Mouse (Mus musculus): ENCODE measurements around the gene Dis3l2.

Gene Dis3l2

DNA sequence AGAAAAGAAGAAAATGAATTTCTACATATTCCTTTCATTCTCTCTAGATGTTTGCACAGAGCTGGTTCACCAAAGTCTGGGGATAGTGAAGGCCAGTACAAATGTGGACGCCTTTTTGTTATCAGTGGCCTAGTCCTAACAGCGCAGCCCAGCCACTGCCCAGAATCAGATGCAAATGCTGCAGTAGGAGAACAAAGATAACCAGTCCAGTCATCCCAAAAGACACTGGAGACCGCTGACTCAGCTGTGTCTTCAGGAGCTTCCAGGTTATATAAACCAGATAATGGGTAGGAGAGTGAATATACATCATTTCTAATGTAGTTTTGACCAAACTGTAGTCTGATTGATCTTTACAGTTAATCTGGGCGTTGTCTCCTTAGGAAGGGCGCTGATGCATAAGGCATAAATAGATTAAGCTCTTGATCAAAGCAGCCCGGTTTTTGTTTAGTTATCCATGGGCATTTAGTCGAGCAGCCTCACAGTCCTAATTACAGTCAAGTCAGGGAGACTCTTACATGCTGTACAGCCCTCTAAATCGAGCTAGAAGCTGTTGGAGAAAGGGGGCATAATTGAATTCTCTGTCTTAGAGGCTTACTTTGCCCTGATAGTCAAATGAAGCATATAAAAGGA, 212.9 kb downstream of the Dis3l2 start:
- no peak for DNase-seq (ENCODE audit: low spot score in 2 of 2)

DNA sequence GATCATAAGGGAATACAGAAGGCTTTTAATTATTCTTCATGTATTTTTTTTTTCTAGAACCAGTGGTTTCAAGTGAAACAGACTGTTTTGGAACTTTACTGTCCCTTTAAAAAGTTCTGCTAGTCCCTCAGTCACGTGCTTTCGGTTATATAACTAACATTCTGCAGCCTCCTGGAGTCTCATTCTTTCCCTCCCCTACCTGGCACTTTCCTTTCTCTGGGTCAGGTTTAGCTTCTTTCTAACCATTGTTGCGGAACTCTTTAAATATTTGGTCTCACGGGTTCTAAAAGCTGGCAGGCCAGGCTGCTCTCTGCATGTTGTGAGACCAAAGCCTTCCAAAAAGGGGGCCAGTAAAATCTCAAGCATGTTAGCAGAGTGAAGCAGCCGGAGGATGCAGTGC, 222.2 kb downstream of the Dis3l2 start:
- no peak for DNase-seq (ENCODE audit: low spot score in 2 of 2)

DNA sequence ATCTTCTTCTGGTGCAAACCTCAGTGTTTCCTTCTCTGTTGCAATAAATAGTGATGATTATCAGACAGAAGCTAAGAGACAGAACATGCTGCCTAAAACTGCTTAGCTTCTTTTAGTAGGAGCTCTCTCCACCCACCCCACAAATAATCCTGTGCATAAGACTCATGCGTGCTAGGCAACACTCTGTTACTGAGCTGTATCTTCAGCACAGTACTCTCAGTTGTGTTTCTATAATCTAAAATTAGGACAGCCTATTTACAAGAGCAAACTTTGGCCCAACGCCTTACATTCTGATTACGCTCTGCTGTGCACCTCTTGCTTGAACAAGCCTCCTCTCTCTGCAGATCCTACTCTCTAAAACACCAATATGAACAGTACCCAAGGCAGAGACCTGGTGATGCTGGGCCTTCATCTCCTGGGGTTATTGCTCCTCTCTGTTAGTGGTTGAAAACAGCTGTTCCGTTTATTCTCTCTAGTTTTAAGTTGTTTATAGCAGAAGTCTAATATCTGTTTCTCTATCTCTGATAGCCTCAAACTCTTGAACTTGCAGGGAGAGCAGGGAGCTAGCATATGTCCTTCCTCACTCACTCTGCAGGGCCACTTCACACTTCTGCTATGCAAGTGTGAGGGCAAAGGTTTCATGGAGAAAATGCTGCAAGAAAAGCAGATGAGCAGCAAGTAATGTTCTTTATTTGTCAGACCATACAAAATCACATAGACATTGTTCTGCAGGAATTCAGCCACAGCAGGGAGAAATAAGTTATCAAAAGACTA, 228.2 kb downstream of the Dis3l2 start:
- peak in 1 of 2 experiments; percentile 35 for DNase-seq (ENCODE audit: low spot score in 2 of 2)

DNA sequence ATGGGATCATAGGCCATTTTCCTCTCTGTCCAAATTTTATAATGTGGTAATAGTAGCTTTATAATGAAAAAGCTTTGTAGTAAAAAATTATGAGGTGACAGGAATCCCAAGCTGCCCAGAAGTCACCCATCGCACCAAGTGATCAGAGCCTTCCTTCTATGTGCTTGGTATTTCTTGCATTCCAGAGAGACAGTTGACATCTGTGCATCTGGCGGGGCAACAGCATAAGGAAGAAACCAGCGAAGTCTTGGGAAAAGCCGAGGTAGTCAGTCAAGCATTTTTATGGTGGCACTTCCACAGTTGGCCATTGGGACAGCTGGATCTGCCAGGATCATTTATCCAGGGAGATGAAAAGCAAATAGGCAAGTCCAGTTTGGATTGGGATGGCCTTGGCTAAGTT, 229.2 kb downstream of the Dis3l2 start:
- DNase-seq (ENCODE audit: low spot score in 2 of 2): no peak

DNA sequence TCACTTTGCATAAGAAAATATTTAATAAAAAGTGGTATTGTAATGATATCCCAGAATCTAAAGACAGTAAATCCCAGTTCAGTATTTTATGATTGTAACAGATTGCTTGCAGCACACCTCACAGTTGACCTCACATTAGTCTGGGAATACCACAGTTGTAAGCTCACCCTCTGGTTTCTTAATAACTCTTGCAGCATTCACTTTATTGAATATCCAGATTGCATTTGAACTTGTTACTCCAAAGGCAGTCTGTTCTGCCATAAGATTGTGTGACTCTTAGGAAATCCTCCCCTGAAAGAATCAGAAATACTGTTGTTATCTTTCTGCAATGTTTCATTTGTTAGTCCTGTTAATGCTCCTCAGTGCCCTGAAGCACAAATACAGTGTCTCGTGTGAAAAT, 230.0 kb downstream of the Dis3l2 start:
- DNase-seq (ENCODE audit: low spot score in 2 of 2): no peak

DNA sequence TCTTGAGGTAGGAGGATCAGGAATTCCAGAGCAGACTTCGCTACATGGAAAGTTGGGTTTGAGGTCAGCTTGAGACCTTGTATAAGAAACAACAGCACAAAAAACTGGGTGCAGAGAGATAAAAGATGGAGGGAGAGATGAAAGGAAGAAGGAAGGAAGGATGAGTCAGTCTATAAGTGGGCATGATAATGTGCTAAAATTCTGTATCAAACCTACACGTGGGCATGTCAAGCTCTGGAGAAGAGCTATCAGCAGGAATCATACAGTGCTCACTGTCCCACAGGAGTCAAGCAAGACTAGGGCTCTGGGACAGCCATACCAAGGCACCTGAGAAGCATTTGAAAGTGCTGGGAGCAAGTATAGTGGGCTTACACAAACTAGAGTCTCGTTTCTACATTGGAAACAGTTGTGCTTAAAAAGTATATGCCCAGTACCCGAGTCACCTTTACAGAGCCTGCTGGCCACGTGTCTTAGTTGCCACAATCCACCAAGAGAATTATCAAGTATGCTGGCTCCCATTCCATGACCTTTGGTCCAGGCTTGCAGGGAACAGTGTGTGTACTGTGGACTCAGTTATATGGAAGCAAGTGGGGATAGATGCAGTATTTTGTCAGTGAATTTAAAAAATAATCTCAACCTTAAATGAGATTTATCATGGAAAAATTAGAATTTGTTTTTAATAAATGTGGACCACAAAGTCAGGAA, 248.0 kb downstream of the Dis3l2 start:
- no peak for DNase-seq (ENCODE audit: low spot score in 2 of 2)

DNA sequence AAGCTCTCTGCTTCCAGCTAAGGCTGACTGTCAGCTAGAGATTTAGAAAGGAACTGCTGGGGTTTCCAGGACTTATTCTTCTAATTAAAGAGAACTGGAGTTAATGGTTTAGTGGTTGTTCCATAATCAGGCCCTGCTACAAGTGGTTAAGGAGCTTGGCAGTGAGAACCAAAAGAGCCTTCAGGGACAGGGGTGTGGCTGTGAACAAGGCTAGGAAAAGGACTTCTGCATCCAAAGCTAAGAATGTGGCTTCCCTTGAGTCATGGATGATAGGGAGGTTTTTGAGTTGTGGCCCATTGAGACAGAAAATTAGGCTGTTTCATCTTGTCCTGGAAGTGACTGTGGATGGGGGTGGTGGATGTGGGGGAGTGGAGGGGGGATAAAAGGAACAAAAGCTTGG, 252.2 kb downstream of the Dis3l2 start:
- DNase-seq (ENCODE audit: low spot score in 2 of 2): no peak

DNA sequence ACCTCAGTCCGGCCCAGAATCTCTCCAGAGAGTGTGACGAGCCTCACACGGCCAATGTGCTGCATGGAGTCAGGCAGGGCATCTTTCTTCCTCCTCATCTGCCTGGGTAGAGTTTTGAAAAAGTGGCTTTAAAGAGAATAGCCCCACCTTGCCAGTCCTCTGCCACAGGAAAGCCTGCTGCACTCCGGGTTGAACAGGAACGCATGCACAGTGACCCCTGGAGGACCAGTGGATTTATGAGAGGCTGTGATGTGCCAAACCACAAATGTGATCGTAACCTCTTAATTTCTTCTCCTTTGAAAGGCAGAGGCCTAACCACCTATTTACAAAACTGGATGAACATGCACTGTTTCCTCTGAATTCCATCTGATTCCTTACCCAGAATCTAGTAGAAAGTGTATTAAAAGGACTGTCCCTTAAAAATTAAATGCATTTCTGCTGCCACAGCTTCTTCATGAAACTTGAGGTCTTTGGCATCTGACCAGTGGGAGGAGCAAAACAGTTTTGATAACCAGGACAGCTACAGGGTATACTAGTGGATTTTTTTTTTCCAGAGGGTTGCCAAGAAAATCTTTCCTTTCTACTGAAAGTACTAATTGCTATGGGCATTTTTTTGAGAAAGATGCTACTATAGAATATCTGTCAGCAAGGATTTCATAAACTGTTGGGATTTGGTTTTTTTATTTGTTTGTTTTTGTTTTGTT, 264.8 kb downstream of the Dis3l2 start:
- no peak for DNase-seq (ENCODE audit: low spot score in 2 of 2)

DNA sequence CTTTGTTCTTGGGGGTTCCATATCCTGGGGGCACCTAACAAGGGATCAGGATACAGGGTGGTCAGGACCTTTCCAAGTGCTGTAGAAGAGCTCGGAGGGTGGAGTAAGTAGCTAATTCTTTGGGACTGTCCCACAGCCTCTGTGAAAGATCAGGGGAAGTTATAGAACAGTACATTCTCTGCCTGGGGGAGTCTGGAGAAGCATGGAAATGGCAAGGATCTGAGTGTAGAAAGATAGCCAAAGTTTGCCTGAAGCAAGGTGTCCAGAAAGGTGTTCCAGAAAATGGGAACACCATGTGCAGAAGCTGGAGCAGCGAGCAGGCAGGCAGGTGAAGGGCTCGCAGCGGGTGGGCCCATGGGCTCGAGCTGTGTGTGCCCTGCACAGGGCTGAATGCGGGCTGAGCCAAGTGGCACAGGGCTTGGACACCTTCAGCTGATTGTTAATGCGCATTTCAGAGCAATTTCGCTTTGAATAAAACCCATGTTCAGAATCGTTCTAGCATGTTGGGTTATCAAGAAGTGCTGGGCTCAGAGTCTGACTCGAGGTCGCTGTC, 265.6 kb downstream of the Dis3l2 start:
- no peak for DNase-seq (ENCODE audit: low spot score in 2 of 2)

DNA sequence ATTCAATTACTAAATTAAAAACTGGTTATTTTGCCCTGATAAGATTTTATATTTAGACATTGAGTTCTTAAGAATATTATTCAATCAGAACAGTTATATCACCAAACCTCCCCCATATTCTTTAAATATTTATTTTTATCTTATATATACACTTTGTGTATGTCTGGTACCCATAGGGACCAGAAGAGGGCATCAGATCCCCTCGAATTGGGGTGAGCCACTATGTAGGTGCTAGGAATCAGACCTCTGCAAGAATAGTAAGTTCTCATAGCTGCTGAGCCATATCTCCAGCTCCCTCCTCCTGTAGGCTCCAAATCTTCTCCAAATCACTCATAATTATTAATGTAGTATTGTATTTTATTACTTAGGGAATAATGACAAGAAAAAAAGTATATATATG, 269.1 kb downstream of the Dis3l2 start:
- no peak for DNase-seq (ENCODE audit: low spot score in 2 of 2)

DNA sequence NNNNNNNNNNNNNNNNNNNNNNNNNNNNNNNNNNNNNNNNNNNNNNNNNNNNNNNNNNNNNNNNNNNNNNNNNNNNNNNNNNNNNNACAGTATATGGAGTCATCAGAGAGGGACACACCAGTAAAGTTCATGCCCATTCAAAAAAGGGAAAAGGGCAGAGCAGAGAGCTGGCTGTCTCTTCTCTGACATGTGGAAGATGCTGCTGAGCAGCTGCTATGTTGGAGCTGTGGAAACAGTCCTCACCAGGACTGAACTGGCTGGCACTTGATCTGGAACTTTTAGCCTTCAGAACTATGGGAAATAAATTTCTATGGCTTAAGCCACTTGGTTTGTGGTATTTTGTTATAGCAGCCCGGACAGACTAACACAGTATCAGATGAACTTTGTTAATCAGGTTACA, 273.4 kb downstream of the Dis3l2 start:
- DNase-seq (ENCODE audit: low spot score in 2 of 2): no peak

DNA sequence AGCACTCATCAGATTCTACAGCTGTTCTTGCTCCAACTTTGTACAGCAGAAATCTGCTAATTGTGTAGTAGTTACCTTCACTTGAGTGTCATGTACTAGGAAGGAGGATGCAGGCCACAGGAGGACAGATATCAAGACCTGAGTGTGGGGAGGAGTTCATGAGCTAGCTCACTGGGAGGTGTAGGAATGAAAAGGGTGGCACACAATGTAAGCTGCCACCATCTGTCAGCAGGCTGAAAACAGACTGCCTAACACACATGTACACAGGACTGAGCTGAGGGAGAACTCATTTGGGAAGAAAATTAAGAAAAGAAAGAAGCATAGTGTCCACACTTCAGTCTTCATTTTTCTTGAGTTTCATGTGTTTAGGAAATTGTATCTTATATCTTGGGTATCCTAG, 282.8 kb downstream of the Dis3l2 start:
- DNase-seq (ENCODE audit: low spot score in 2 of 2): no peak

DNA sequence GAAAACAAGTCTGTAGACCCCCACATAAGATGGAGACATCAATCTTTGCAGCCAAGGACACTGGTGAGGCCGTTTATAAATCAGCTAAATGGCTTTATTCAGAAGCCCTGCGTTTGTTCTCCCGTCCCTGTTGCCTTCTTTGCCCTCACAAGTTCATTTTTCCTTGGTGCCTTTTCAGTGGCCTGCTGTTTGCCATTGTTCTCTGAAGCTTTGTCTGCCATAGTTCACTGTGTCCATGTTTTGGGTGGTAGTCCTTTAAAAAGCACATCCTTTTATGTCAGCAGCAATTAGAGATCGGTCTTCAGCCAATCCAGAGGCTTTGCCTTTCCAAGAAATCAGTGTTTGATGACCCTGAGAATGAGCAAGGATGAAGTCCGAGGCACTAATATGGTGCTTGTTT, 289.2 kb downstream of the Dis3l2 start:
- DNase-seq (ENCODE audit: low spot score in 2 of 2): no peak

DNA sequence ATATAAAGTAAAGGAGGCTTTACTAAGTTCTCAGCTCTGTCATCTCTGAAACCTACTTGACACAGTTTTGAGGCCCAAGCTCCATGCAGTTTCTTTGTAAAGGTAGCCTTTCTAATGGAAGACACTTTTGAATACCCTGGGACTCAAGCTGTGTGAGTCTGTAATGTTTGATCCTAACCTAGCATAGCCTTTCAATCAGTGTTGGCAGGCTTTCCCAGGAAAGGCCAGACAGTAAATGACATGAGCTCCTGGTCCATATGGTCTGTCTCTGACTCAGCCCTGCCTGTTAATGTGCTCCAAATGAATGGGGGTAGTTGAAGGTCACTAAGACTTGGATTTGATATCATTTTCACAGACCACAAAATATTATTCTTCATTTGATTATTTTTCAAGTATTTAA, 290.4 kb downstream of the Dis3l2 start:
- no peak for DNase-seq (ENCODE audit: low spot score in 2 of 2)

DNA sequence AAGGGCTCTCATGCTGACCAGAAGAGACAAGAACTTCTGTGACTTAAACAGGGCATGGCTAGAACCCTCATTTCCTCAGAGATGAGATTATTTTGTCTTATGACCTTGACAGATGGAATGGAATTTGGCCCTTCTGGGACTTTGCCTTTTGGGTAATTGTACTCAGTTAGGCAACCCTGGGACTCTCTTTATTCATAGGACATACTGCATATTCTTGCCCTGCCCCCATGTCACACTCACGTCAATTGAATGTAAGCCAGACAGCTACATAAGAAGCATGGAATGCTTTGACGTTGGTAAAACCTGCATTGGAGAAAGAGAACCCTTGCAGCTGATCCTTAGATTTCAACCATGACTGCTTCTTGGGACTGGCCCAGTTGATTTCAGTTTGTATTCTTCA, 294.4 kb downstream of the Dis3l2 start:
- DNase-seq (ENCODE audit: low spot score in 2 of 2): no peak

DNA sequence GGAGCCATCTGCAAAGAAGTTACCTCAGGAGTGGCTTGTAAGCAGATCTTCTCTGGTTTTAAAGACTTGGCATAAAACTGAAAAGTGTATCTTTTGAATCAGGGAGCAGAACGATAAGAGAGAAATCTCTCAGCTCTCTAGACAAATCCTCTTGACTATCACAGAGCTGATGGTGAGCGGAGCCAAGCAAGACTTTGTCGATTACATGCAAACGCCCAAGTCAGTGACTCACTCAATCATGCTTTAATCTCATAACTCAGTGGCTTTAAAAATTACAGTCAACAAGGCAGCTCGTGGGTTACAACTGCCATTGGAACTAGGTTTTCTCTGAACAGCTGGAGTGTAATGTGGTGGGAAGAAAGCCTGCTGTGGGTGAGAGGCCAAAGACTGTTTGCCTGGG, 297.8 kb downstream of the Dis3l2 start:
- DNase-seq (ENCODE audit: low spot score in 2 of 2): no peak

DNA sequence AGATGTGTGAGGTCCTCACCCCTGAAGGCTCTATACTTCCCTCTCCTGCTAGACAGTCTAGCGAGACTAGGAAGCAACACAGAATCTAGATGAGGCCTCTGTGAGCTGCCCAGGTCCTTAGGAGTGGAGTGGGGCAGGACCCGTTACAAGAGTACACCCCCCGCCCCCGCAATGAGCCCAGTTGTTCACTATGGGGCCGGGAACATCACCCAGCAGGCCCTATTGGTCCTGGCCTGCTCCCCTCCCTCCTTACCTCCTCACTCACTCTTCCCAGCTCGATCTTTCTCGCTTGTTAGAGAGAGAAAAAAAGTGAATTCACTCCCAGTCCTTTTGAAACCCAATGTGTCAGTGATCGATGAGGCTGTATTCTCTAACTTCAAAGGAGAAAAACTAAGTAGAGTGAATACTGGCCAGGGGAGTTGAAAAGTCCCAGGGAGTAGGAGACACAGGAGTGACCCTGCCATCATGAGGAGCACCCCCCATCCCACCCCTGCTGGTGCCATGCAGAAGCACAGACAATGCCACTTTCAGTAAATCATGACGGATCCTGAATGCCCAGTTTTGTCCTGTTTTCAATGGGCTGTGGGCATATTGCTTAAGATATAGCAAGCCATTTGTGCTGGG, 299.0 kb downstream of the Dis3l2 start:
- no peak for DNase-seq (ENCODE audit: low spot score in 2 of 2)

DNA sequence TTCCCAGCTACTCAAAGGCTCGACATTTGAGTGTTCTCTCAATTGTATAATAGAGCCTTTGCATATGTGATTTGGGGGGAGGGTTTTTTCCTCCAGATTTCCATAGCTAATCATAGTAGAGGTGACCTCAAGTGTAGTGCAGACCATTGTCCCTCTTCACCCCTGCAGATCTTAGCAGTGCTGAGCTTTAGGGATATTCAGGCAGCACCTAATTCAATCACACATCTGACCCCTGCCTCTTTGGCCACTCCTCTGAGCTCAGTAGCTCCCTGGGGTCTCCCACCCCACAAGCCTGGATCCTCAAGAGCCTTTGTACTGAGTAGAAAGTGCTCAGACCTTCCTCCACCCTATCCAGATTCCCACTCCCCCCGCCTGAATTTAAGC, 299.6 kb downstream of the Dis3l2 start:
- no peak for DNase-seq (ENCODE audit: low spot score in 2 of 2)

DNA sequence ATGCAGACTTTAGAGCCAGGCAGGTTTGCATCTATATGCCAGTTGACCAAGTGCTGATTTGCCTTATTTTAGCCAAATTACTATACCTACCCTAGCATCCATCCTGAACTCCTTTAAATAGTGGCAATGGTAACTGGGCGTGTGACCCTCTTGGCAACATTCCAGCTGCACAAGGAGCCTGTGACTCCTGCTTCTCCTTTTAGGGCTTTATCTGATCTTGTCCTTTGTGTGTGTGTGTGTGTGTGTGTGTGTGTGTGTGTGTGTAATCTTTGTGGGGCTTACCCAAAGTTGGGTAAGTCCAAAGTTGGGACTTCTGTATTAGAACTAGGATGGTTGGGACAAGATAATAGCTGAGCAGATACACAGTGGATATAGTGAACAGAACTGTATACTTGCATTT, 302.8 kb downstream of the Dis3l2 start:
- no peak for DNase-seq (ENCODE audit: low spot score in 2 of 2)

DNA sequence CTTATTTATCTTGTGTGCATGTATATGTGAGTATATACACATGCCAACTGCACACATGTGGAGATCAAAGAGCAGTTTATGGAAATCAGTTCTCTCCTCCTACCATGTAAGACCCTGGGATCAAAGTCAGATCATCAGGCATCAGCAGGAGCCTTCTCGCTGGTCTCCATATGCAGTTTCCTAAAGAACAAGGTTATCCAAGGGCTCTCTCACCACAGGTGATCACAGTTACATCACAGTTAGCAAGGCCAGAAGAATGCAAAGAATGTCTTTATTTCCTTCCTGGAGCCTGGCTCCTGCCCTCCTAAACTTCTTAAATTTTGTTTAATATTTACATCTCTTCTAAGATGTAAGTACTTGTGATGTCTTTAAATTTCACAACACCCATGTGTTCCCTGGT, 304.6 kb downstream of the Dis3l2 start:
- DNase-seq (ENCODE audit: low spot score in 2 of 2): no peak

DNA sequence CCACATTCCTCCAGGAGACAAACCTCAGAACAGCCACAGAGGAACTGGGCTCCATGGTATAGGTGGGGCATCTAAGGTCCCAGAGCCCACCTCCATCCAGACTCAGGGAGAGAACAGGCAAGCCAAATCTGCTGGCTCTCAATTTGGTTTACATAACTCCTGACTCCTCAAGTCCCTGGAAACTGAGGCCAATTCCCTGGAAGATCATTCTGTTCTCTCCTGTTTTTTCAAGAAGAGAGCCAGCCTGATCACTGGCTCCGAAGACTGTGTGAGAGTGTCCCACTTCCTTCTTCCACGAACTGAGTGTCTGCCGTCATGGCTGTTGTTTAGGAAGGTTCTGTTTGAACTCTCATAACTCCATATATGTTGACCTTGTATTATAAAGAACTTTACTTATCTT, 305.5 kb downstream of the Dis3l2 start:
- DNase-seq (ENCODE audit: low spot score in 2 of 2): no peak
